Mouse (Mus musculus): ENCODE data around the gene Slc35d3.

Slc35d3 gene

GRCm38 (mm10) chr10:19850998-19851691 lies at the start of gene Slc35d3:
Slc35d3 (minus strand) TSS chr10:19851459.
- DNase-seq (ENCODE audit: low spot score in 2 of 2): peak; percentile 28 to 35

GRCm38 (mm10) chr10:19900191-19900590 lies 48.9 kb upstream of the Slc35d3 start:
- no peak for DNase-seq (ENCODE audit: low spot score in 2 of 2)

GRCm38 (mm10) chr10:19893976-19894375 lies 42.7 kb upstream of the Slc35d3 start:
- DNase-seq (ENCODE audit: low spot score in 2 of 2): peak in 1 of 2 experiments; percentile 31

GRCm38 (mm10) chr10:19893146-19893545 lies 41.9 kb upstream of the Slc35d3 start:
- no peak for DNase-seq (ENCODE audit: low spot score in 2 of 2)

- DNase-seq (ENCODE audit: low spot score in 2 of 2): no peak
Measured at GRCm38 (mm10) chr10:19891686-19892085, 40.4 kb upstream of the Slc35d3 start.

- DNase-seq (ENCODE audit: low spot score in 2 of 2): no peak
Measured at GRCm38 (mm10) chr10:19889908-19890307, 38.6 kb upstream of the Slc35d3 start.

- DNase-seq (ENCODE audit: low spot score in 2 of 2): no peak
Measured at GRCm38 (mm10) chr10:19886249-19886648, 35.0 kb upstream of the Slc35d3 start.

- no peak for DNase-seq (ENCODE audit: low spot score in 2 of 2)
Measured at GRCm38 (mm10) chr10:19884409-19884808, 33.1 kb upstream of the Slc35d3 start.

GRCm38 (mm10) chr10:19880437-19880836 lies 29.2 kb upstream of the Slc35d3 start:
- DNase-seq (ENCODE audit: low spot score in 2 of 2): no peak

GRCm38 (mm10) chr10:19879161-19879560 lies 27.9 kb upstream of the Slc35d3 start:
- no peak for DNase-seq (ENCODE audit: low spot score in 2 of 2)

- DNase-seq (ENCODE audit: low spot score in 2 of 2): no peak
Measured at GRCm38 (mm10) chr10:19877679-19878078, 26.4 kb upstream of the Slc35d3 start.

- DNase-seq (ENCODE audit: low spot score in 2 of 2): no peak
Measured at GRCm38 (mm10) chr10:19877257-19877656, 26.0 kb upstream of the Slc35d3 start.

GRCm38 (mm10) chr10:19876669-19877068 lies 25.4 kb upstream of the Slc35d3 start:
- no peak for DNase-seq (ENCODE audit: low spot score in 2 of 2)

GRCm38 (mm10) chr10:19875346-19875745 lies 24.1 kb upstream of the Slc35d3 start:
- DNase-seq (ENCODE audit: low spot score in 2 of 2): no peak

- DNase-seq (ENCODE audit: low spot score in 2 of 2): no peak
Measured at GRCm38 (mm10) chr10:19855597-19856306, 4.5 kb upstream of the Slc35d3 start.

- no peak for DNase-seq (ENCODE audit: low spot score in 2 of 2)
Measured at GRCm38 (mm10) chr10:19853609-19854008, 2.4 kb upstream of the Slc35d3 start.

GRCm38 (mm10) chr10:19852776-19853175 lies 1.5 kb upstream of the Slc35d3 start:
- DNase-seq (ENCODE audit: low spot score in 2 of 2): peak; percentile 17 to 21

GRCm38 (mm10) chr10:19850544-19850997 lies 688 bp downstream of the Slc35d3 start:
- no peak for DNase-seq (ENCODE audit: low spot score in 2 of 2)

GRCm38 (mm10) chr10:19849771-19850365 lies 1.4 kb downstream of the Slc35d3 start:
- peak in 1 of 2 experiments; percentile 11 for DNase-seq (ENCODE audit: low spot score in 2 of 2)

- no peak for DNase-seq (ENCODE audit: low spot score in 2 of 2)
Measured at GRCm38 (mm10) chr10:19848928-19849770, 2.1 kb downstream of the Slc35d3 start.

GRCm38 (mm10) chr10:19839836-19840235 lies 11.4 kb downstream of the Slc35d3 start:
- DNase-seq (ENCODE audit: low spot score in 2 of 2): no peak

Measured in spleen, postnatal 36 days (tissue).